In the genomic region with DNA sequence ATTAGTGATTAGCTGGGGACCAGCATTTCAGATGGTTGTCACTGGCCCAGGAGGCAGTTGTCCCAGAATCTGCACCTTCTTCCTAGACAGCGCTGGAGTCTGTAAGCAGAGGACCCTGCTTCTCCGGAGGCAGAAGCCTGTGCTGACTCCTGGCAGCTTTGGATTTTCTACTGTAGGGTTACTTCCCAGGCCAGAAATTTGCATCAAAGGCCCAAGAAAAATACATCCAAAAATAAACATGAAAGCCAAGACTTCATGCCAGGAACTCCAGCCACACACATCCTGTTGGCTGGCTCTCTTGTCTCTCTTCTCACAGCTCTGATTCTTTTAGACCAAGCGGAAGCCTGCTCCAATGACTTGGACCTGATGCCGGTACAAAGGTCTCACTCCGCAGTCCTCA, we compare ENCODE assay signal across 10 mouse cellular contexts.
DNase-seq lines count a peak whose midpoint lies in the region; ATAC-seq and TF ChIP-seq lines count a peak whose summit lies in the region.
"Had no signal": no experiment of that assay in that cellular context is flagged by ENCODE, and none has a peak within 500 bp of the region (broad histone marks: within the 10 kb centered on the region; RNA-seq: fewer than 3 reads in every experiment).

No protein-coding gene starts in this region.

- intact Hi-C loops in heart, postnatal 25 days (cut with DNase I): loop anchor here (1.0 kb wide), 1 partner anchor 63 kb away; no protein-coding TSS in a partner anchor
- intact Hi-C loops in heart, postnatal 10 days (cut with DNase I): loop anchor here (1.0 kb wide), 1 partner anchor 42 kb away; no protein-coding TSS in a partner anchor

- TF ChIP-seq CTCF in cortical plate, adult 2 months (IDR thresholded peaks at IDR 0.05; ENCODE audit: extremely low read depth, insufficient read depth, low read length): no peak

- no peaks in the 10 kb centered on the region for H3K27me3 ChIP-seq in limb, embryonic 15.5 days

- TF ChIP-seq POLR2A in cortical plate, adult 2 months (IDR thresholded peaks at IDR 0.05; ENCODE audit: extremely low read depth, insufficient read depth, low read length): no peak

- peak overlapping the region; percentile 30; the same call in 1 of the 2 replicates for H3K4me3 ChIP-seq in cortical plate, adult 2 months (ENCODE audit: insufficient read depth, low read length)
- 0 out of 2 replicates have a peak overlapping the region, but pooled peaks have one; percentile 3 for H3K4me3 ChIP-seq in limb, embryonic 15.5 days
- H3K4me3 ChIP-seq: midbrain, embryonic 10.5 days had no signal

- no peaks in the 10 kb centered on the region for H3K36me3 ChIP-seq in limb, embryonic 15.5 days
- H3K36me3 ChIP-seq: midbrain, embryonic 10.5 days had no signal

- 0 out of 2 replicates have a peak overlapping the region, but pooled peaks have one; percentile 2 for H3K4me2 ChIP-seq in limb, embryonic 15.5 days

- no peak for ATAC-seq in limb, embryonic 15.5 days (ENCODE audit: insufficient number of reproducible peaks, low FRiP score, low TSS enrichment, low read depth)
- no peak for ATAC-seq in megakaryocyte-erythroid progenitor cell, adult 5-6 weeks (replicated peaks; ENCODE audit: low FRiP score, low TSS enrichment, poor library complexity, severe bottlenecking)
- ATAC-seq: inflammation-experienced regulatory T-cells, adult 6 months had no signal

- H3K27ac ChIP-seq in cortical plate, adult 2 months (ENCODE audit: insufficient read depth, low read length): 0 out of 2 replicates have a peak overlapping the region, but pooled peaks have one; percentile 37
- H3K27ac ChIP-seq in limb, embryonic 15.5 days: no peak overlapping the region
- H3K27ac ChIP-seq: midbrain, embryonic 10.5 days had no signal

- no peaks in the 10 kb centered on the region for H3K9me3 ChIP-seq in limb, embryonic 15.5 days
- H3K9me3 ChIP-seq: midbrain, embryonic 10.5 days had no signal

- WGBS in limb, embryonic 15.5 days: 60% methylated on average over 5 of the region's 5 CpGs

- H3K4me1 ChIP-seq in cortical plate, adult 2 months (ENCODE audit: control insufficient read depth, insufficient read depth, low read length): 0 out of 2 replicates have a peak, but pooled peaks cover 1% of the 10 kb centered on the region
- H3K4me1 ChIP-seq in limb, embryonic 15.5 days: peaks cover 22% of the 10 kb centered on the region

- peak; percentile 97 for DNase-seq in heart, adult 11 months
- no peak for DNase-seq in heart, postnatal 25 days (ENCODE audit: low spot score)
- peak; percentile 55 to 58 for DNase-seq in heart, postnatal 10 days
- no peak for DNase-seq in natural killer cell, adult 2 months (ENCODE audit: low spot score in 2 of 2)
- DNase-seq in right cerebral cortex, postnatal 4 days: no peak

- H3K9ac ChIP-seq in limb, embryonic 15.5 days: no peak overlapping the region

Comparison
In these comparisons a context has a peak if more than half of its experiments do, and no peak if none do; other contexts are left out.
1. DNase-seq: peak in heart, adult 11 months (single experiment) and heart, postnatal 10 days (2 of 2); none in heart, postnatal 25 days (single experiment), natural killer cell, adult 2 months (0 of 2) and right cerebral cortex, postnatal 4 days (single experiment).